Mouse (Mus musculus) intestine, embryonic 14.5 days (tissue): ENCODE measurements around the gene Pip5k1b. TPM values are rescaled to one million over a fixed set of nuclear protein-coding genes. Genes with fewer than 3 reads are reported as not detected.

Experiments
- ATAC-seq: fragments of 200-750 bp; cut with Nextera tagmentation; replicated peaks from 2 replicates; pipeline ENCODE4 v1.8.0; 2017; ENCODE audit warnings: low read depth, moderate number of reproducible peaks, moderate TSS enrichment, moderate library complexity; ENCODE audit not compliant: low FRiP score, low TSS enrichment
- DNase-seq: peaks from one replicate; pipeline ENCODE4 v3.0.0-alpha.2; 2018; ENCODE audit warnings: low spot score
- H3K27ac ChIP-seq: fragments of 300-500 bp; sonication (generic); 2 replicates; pipeline ENCODE4 v1.5.1; 2014; ENCODE audit warnings: low read depth, mild to moderate bottlenecking, control low read depth
- H3K27me3 ChIP-seq: fragments of 300-500 bp; sonication (generic); replicated peaks from 2 replicates; pipeline ENCODE4 v1.6.1; 2014; ENCODE audit warnings: low read length, control low read depth; ENCODE audit not compliant: control insufficient read depth, insufficient read depth
- H3K36me3 ChIP-seq: fragments of 300-500 bp; sonication (generic); 2 replicates; pipeline ENCODE4 v1.6.1; 2014; ENCODE audit warnings: low read length, control low read depth; ENCODE audit not compliant: control insufficient read depth, insufficient read depth
- H3K4me1 ChIP-seq: fragments of 300-500 bp; sonication (generic); replicated peaks from 2 replicates; pipeline ENCODE4 v1.6.1; 2014; ENCODE audit warnings: low read length, control low read depth, mixed read lengths; ENCODE audit not compliant: control insufficient read depth, insufficient read depth
- H3K4me2 ChIP-seq: fragments of 300-500 bp; sonication (generic); 2 replicates; pipeline ENCODE4 v1.6.1; 2014; ENCODE audit warnings: low read length
- H3K4me3 ChIP-seq: fragments of 300-500 bp; sonication (generic); 2 replicates; pipeline ENCODE4 v1.5.1; 2014; ENCODE audit warnings: low read depth, low read length, control low read depth, mixed read lengths
- H3K9ac ChIP-seq: fragments of 300-500 bp; sonication (generic); 2 replicates; pipeline ENCODE4 v1.6.1; 2014; ENCODE audit warnings: mild to moderate bottlenecking, low read length
- H3K9me3 ChIP-seq: fragments of 300-500 bp; sonication (generic); 2 replicates; pipeline ENCODE4 v1.6.1; 2016; ENCODE audit warnings: low read length, control low read depth; ENCODE audit not compliant: control insufficient read depth
- WGBS: fragments of 180-500 bp; shearing (Covaris S2); extraction: QIAGEN DNeasy Blood & Tissue Kit; methylation state at CpG from one replicate; pipeline ENCODE4 v1.1.7; 2014; 5-methylcytosine and 5-hydroxymethylcytosine counted together
- polyA plus RNA-seq: library from polyadenylated mRNA; unstranded; fragments of >200 nt; fragmentation: Nextera tagmentation; extraction: Ambion mirVana; gene quantifications from 2 replicates; pipeline ENCODE4 v1.2.1, GENCODE M21; 2014

Gene Pip5k1b
- polyA plus RNA-seq, 1 experiment from 2014 or later: 12.4 TPM

- H3K4me1 ChIP-seq: no peaks in the 10 kb centered on the region
- H3K27ac ChIP-seq: no peak overlapping the region
- no peak overlapping the region for H3K4me3 ChIP-seq
- no peak overlapping the region for H3K4me2 ChIP-seq
- no peak for ATAC-seq
- no peaks in the 10 kb centered on the region for H3K27me3 ChIP-seq
- 70% methylated on average over 5 of the region's 5 CpGs for WGBS
- H3K9ac ChIP-seq: no peak overlapping the region
- no peaks in the 10 kb centered on the region for H3K9me3 ChIP-seq
- no peaks in the 10 kb centered on the region for H3K36me3 ChIP-seq
- DNase-seq: no peak
These were observed 55.2 kb downstream of the Pip5k1b start for GRCm38 (mm10) chr19:24500431-24500830.

- no peaks in the 10 kb centered on the region for H3K4me1 ChIP-seq
- H3K9ac ChIP-seq: no peak overlapping the region
- no peak overlapping the region for H3K27ac ChIP-seq
- no peak for ATAC-seq
- H3K27me3 ChIP-seq: no peaks in the 10 kb centered on the region
- no peak overlapping the region for H3K4me3 ChIP-seq
- DNase-seq: no peak
- no peak overlapping the region for H3K4me2 ChIP-seq
- no peaks in the 10 kb centered on the region for H3K36me3 ChIP-seq
- WGBS: 83% methylated on average over 3 of the region's 3 CpGs
- H3K9me3 ChIP-seq: no peaks in the 10 kb centered on the region
These were observed 56.4 kb downstream of the Pip5k1b start for GRCm38 (mm10) chr19:24499291-24499690.

GRCm38 (mm10) chr19:24493887-24494286 is 61.8 kb downstream of the Pip5k1b start:
- no peaks in the 10 kb centered on the region for H3K36me3 ChIP-seq
- H3K27ac ChIP-seq: no peak overlapping the region
- 83% methylated on average over 4 of the region's 4 CpGs for WGBS
- H3K4me1 ChIP-seq: no peaks in the 10 kb centered on the region
- H3K4me3 ChIP-seq: no peak overlapping the region
- no peaks in the 10 kb centered on the region for H3K9me3 ChIP-seq
- H3K9ac ChIP-seq: no peak overlapping the region
- ATAC-seq (no peak), DNase-seq (no peak)
- no peak overlapping the region for H3K4me2 ChIP-seq
- no peaks in the 10 kb centered on the region for H3K27me3 ChIP-seq

- H3K4me1 ChIP-seq: no peaks in the 10 kb centered on the region
- H3K9me3 ChIP-seq: no peaks in the 10 kb centered on the region
- no peak overlapping the region for H3K4me3 ChIP-seq
- H3K27me3 ChIP-seq: no peaks in the 10 kb centered on the region
- no peak for ATAC-seq
- no peak for DNase-seq
- H3K4me2 ChIP-seq: no peak overlapping the region
- H3K36me3 ChIP-seq: no peaks in the 10 kb centered on the region
- H3K9ac ChIP-seq: no peak overlapping the region
- no peak overlapping the region for H3K27ac ChIP-seq
- WGBS: 67% methylated on average over 3 of the region's 3 CpGs
These were observed 63.8 kb downstream of the Pip5k1b start for GRCm38 (mm10) chr19:24491824-24492223.

GRCm38 (mm10) chr19:24490275-24490674 is 65.4 kb downstream of the Pip5k1b start:
- H3K4me2 ChIP-seq: no peak overlapping the region
- WGBS: 65% methylated on average over 5 of the region's 5 CpGs
- no peak for DNase-seq
- H3K27me3 ChIP-seq: no peaks in the 10 kb centered on the region
- no peak overlapping the region for H3K4me3 ChIP-seq
- H3K27ac ChIP-seq: no peak overlapping the region
- no peak overlapping the region for H3K9ac ChIP-seq
- no peaks in the 10 kb centered on the region for H3K36me3 ChIP-seq
- no peaks in the 10 kb centered on the region for H3K9me3 ChIP-seq
- H3K4me1 ChIP-seq: no peaks in the 10 kb centered on the region
- no peak for ATAC-seq

- no peaks in the 10 kb centered on the region for H3K9me3 ChIP-seq
- no peaks in the 10 kb centered on the region for H3K36me3 ChIP-seq
- 71% methylated on average over 8 of the region's 8 CpGs for WGBS
- H3K4me1 ChIP-seq: no peaks in the 10 kb centered on the region
- ATAC-seq (no peak), DNase-seq (no peak)
- no peak overlapping the region for H3K9ac ChIP-seq
- no peak overlapping the region for H3K4me2 ChIP-seq
- H3K27me3 ChIP-seq: no peaks in the 10 kb centered on the region
- H3K4me3 ChIP-seq: no peak overlapping the region
- no peak overlapping the region for H3K27ac ChIP-seq
These were observed 69.0 kb downstream of the Pip5k1b start for GRCm38 (mm10) chr19:24486433-24487296.

- ATAC-seq: no peak
- Histone ChIP-seq H3K27ac (no peak overlapping the region), H3K4me2 (no peak overlapping the region), H3K9me3 (no peaks in the 10 kb centered on the region), H3K4me1 (no peaks in the 10 kb centered on the region), H3K9ac (no peak overlapping the region), H3K4me3 (no peak overlapping the region), H3K27me3 (no peaks in the 10 kb centered on the region), H3K36me3 (no peaks in the 10 kb centered on the region)
- WGBS: 59% methylated on average over 4 of the region's 4 CpGs
- DNase-seq: no peak
These were observed 71.0 kb downstream of the Pip5k1b start for GRCm38 (mm10) chr19:24484612-24485194.

GRCm38 (mm10) chr19:24480916-24481315 is 74.8 kb downstream of the Pip5k1b start:
- H3K27ac ChIP-seq: no peak overlapping the region
- no peak overlapping the region for H3K4me3 ChIP-seq
- no peaks in the 10 kb centered on the region for H3K9me3 ChIP-seq
- no peak overlapping the region for H3K4me2 ChIP-seq
- no peak overlapping the region for H3K9ac ChIP-seq
- no peak for ATAC-seq
- 0 out of 2 replicates have a peak, but pooled peaks cover 8% of the 10 kb centered on the region for H3K4me1 ChIP-seq
- H3K27me3 ChIP-seq: no peaks in the 10 kb centered on the region
- DNase-seq: no peak
- WGBS: 60% methylated on average over 2 of the region's 2 CpGs
- H3K36me3 ChIP-seq: no peaks in the 10 kb centered on the region
